Mouse (Mus musculus) stomach, embryonic 14.5 days (tissue): ENCODE results near the gene Pycard. TPM values are rescaled to one million over a fixed set of nuclear protein-coding genes. Genes with fewer than 3 reads are reported as not detected.
"Not testable (repeated sequence)": the region's sequence is repeated elsewhere in the genome, so short reads cannot be mapped to it uniquely, and the experiment has no call there.

Experiments used
- ATAC-seq: fragments of 200-750 bp; cut with Nextera tagmentation; 2 replicates; pipeline ENCODE4 v1.8.0; 2017; ENCODE audit warnings: low read depth, moderate TSS enrichment; ENCODE audit not compliant: insufficient number of reproducible peaks, insufficient read depth, low FRiP score
- H3K27ac ChIP-seq: fragments of 300-500 bp; sonication (generic); 2 replicates; pipeline ENCODE4 v1.5.1; 2014; ENCODE audit warnings: mild to moderate bottlenecking, low read length, moderate library complexity, mixed read lengths
- H3K27me3 ChIP-seq: fragments of 300-500 bp; sonication (generic); 2 replicates; pipeline ENCODE4 v1.6.1; 2014; ENCODE audit warnings: low read length, control low read depth, mixed read lengths; ENCODE audit not compliant: control insufficient read depth, insufficient read depth
- H3K36me3 ChIP-seq: fragments of 300-500 bp; sonication (generic); 2 replicates; pipeline ENCODE4 v1.6.1; 2014; ENCODE audit warnings: mild to moderate bottlenecking, control low read depth, low read length, moderate library complexity, mixed read lengths; ENCODE audit not compliant: control insufficient read depth, insufficient read depth
- H3K4me1 ChIP-seq: fragments of 300-500 bp; sonication (generic); 2 replicates; pipeline ENCODE4 v1.6.1; 2014; ENCODE audit warnings: low read length, control low read depth, mixed read lengths; ENCODE audit not compliant: control insufficient read depth, insufficient read depth
- H3K4me2 ChIP-seq: fragments of 300-500 bp; sonication (generic); replicated peaks from 2 replicates; pipeline ENCODE4 v1.6.1; 2014; ENCODE audit warnings: low read depth, low read length, control low read depth
- H3K4me3 ChIP-seq: fragments of 300-500 bp; sonication (generic); 2 replicates; pipeline ENCODE4 v1.5.1; 2014; ENCODE audit warnings: low read depth, low read length, control low read depth
- H3K9ac ChIP-seq: fragments of 300-500 bp; sonication (generic); replicated peaks from 2 replicates; pipeline ENCODE4 v1.6.1; 2014; ENCODE audit warnings: low read depth, mild to moderate bottlenecking, control low read depth, low read length, moderate library complexity, mixed read lengths
- H3K9me3 ChIP-seq: fragments of 300-500 bp; sonication (generic); 2 replicates; pipeline ENCODE4 v1.6.1; 2016; ENCODE audit warnings: low read depth, low read length, control low read depth; ENCODE audit not compliant: control insufficient read depth
- WGBS: fragments of 180-500 bp; shearing (Covaris S2); extraction: QIAGEN DNeasy Blood & Tissue Kit; methylation state at CpG from one replicate; pipeline ENCODE4 v1.1.7; 2014; 5-methylcytosine and 5-hydroxymethylcytosine counted together
- polyA plus RNA-seq: library from polyadenylated mRNA; unstranded; fragments of >200 nt; fragmentation: Nextera tagmentation; extraction: Ambion mirVana; gene quantifications from 2 replicates; pipeline ENCODE4 v1.2.1, GENCODE M21; 2014

The Pycard gene
- polyA plus RNA-seq, 1 experiment from 2014 or later, result 71.4 TPM

DNA sequence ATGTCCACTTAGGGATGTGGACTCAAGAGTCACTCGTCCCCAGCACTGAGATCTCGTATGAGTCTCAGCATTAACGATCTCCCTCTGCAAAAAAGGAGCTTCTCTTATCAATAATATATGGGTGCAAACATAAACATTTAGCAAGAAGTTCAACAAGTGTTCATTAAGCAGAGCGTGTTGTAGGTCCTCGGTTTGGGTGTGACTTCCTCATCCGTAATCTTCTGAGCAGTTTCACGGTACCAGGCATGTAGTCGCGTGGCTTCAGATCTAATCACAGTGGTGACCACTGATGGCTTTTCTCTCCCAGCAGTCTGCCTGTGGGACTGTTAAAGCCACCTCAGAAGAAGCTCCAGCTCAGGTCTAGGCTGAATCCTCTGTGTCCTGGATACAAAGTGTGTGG is 30.7 kb upstream of the Pycard start:
- WGBS, result 75% methylated on average over 9 of the region's 9 CpGs
- H3K27ac ChIP-seq, result no peak overlapping the region
- H3K9ac ChIP-seq, result no peak overlapping the region
- H3K27me3 ChIP-seq, result no peaks in the 10 kb centered on the region
- no peaks in the 10 kb centered on the region for H3K4me1 ChIP-seq
- H3K4me3 ChIP-seq, result no peak overlapping the region
- no peaks in the 10 kb centered on the region for H3K36me3 ChIP-seq
- H3K4me2 ChIP-seq, result no peak overlapping the region
- no peaks in the 10 kb centered on the region for H3K9me3 ChIP-seq
- ATAC-seq, result no peak

DNA sequence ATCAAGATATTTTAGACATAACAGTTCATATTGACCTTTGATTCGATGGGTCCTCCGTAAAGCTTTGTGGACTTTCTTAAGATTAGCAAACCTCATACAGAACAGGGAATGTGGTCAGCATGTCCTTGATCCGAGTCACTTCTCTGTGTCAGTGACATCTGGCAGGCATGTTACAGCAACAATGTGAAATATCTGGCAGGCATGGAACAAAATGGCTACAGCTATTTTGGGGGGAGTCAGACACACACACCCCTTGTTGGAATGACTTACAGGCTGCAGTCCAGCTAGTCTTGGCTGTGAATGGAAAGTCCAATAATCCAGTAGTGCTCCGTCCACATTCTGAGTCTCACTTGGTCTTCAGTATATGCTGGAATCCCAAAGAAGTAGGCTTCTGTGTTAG is 29.9 kb upstream of the Pycard start:
- Histone ChIP-seq H3K9me3 (no peaks in the 10 kb centered on the region), H3K4me3 (no peak overlapping the region), H3K4me1 (no peaks in the 10 kb centered on the region), H3K27ac (no peak overlapping the region), H3K27me3 (no peaks in the 10 kb centered on the region), H3K4me2 (no peak overlapping the region), H3K9ac (no peak overlapping the region), H3K36me3 (no peaks in the 10 kb centered on the region)
- no peak for ATAC-seq
- 94% methylated on average over 4 of the region's 4 CpGs for WGBS

GRCm38 (mm10) chr7:128022974-128023373 is 29.3 kb upstream of the Pycard start:
- ATAC-seq, result no peak
- 62% methylated on average over 8 of the region's 8 CpGs for WGBS
- Histone ChIP-seq H3K9me3 (no peaks in the 10 kb centered on the region), H3K36me3 (no peaks in the 10 kb centered on the region), H3K9ac (no peak overlapping the region), H3K4me1 (no peaks in the 10 kb centered on the region), H3K27me3 (no peaks in the 10 kb centered on the region), H3K27ac (no peak overlapping the region), H3K4me3 (no peak overlapping the region), H3K4me2 (no peak overlapping the region)

- H3K27ac ChIP-seq, result no peak overlapping the region
- H3K9ac ChIP-seq, result no peak overlapping the region
- no peaks in the 10 kb centered on the region for H3K36me3 ChIP-seq
- WGBS, result 85% methylated on average over 2 of the region's 2 CpGs
- H3K4me2 ChIP-seq, result no peak overlapping the region
- no peaks in the 10 kb centered on the region for H3K9me3 ChIP-seq
- H3K4me1 ChIP-seq, result no peaks in the 10 kb centered on the region
- H3K4me3 ChIP-seq, result no peak overlapping the region
- no peaks in the 10 kb centered on the region for H3K27me3 ChIP-seq
- ATAC-seq, result no peak
Measured at GRCm38 (mm10) chr7:128019187-128019586, 25.5 kb upstream of the Pycard start.

- no peaks in the 10 kb centered on the region for H3K27me3 ChIP-seq
- no peak overlapping the region for H3K27ac ChIP-seq
- H3K9ac ChIP-seq, result no peak overlapping the region
- no peaks in the 10 kb centered on the region for H3K36me3 ChIP-seq
- H3K4me3 ChIP-seq, result no peak overlapping the region
- WGBS, result 86% methylated on average over 3 of the region's 3 CpGs
- no peaks in the 10 kb centered on the region for H3K4me1 ChIP-seq
- no peak for ATAC-seq
- no peaks in the 10 kb centered on the region for H3K9me3 ChIP-seq
- H3K4me2 ChIP-seq, result no peak overlapping the region
Measured at GRCm38 (mm10) chr7:128018275-128018674, 24.6 kb upstream of the Pycard start.

- ATAC-seq, result no peak
- Histone ChIP-seq H3K9ac (no peak overlapping the region), H3K4me2 (no peak overlapping the region), H3K36me3 (no peaks in the 10 kb centered on the region), H3K4me3 (no peak overlapping the region), H3K9me3 (no peaks in the 10 kb centered on the region), H3K27ac (no peak overlapping the region), H3K4me1 (no peaks in the 10 kb centered on the region), H3K27me3 (no peaks in the 10 kb centered on the region)
- 68% methylated on average over 6 of the region's 6 CpGs for WGBS
Measured at GRCm38 (mm10) chr7:128016650-128017049, 23.0 kb upstream of the Pycard start.

DNA sequence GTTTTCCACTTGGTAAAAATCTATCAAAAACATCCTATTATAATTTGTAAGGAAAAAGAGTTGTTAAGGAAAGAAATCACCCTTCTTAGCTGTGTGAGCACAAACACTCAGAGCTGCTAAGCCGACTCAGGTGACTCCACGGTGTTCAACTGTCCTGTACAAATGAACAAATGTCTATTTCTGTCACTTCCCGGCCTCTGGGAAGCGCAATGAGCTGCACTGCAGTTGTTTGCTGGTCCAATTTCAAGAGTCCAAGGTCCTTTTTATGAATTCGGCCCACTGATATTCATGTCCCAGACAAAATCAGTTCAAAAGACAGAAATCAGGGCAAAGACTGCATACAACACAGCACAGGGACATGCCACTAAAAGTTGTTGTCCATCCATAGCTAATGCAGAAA is 22.5 kb upstream of the Pycard start:
- not testable (repeated sequence) for H3K36me3 ChIP-seq, H3K4me2 ChIP-seq, H3K9ac ChIP-seq, H3K4me1 ChIP-seq, H3K9me3 ChIP-seq, ATAC-seq, H3K27ac ChIP-seq, H3K27me3 ChIP-seq, H3K4me3 ChIP-seq
- 59% methylated on average over 5 of the region's 5 CpGs for WGBS

GRCm38 (mm10) chr7:128013116-128013515 is 19.4 kb upstream of the Pycard start:
- Histone ChIP-seq H3K9ac (no peak overlapping the region), H3K4me3 (no peak overlapping the region), H3K27ac (no peak overlapping the region), H3K9me3 (no peaks in the 10 kb centered on the region), H3K36me3 (no peaks in the 10 kb centered on the region), H3K4me2 (no peak overlapping the region), H3K4me1 (0 out of 2 replicates have a peak, but pooled peaks cover 3% of the 10 kb centered on the region), H3K27me3 (no peaks in the 10 kb centered on the region)
- WGBS, result 90% methylated on average over 13 of the region's 13 CpGs
- ATAC-seq, result no peak

- Histone ChIP-seq H3K9ac (no peak overlapping the region), H3K36me3 (no peaks in the 10 kb centered on the region), H3K27me3 (no peaks in the 10 kb centered on the region), H3K9me3 (no peaks in the 10 kb centered on the region), H3K4me1 (0 out of 2 replicates have a peak, but pooled peaks cover 3% of the 10 kb centered on the region), H3K4me3 (no peak overlapping the region), H3K27ac (no peak overlapping the region), H3K4me2 (no peak overlapping the region)
- 79% methylated on average over 13 of the region's 13 CpGs for WGBS
- no peak for ATAC-seq
Measured at GRCm38 (mm10) chr7:128012136-128012780, 18.6 kb upstream of the Pycard start.
